Mouse (Mus musculus) B cell, adult 67 days (primary cell): Measurements from ENCODE around the gene Lrtm1. TPM values are rescaled to one million over a fixed set of nuclear protein-coding genes. Genes with fewer than 3 reads are reported as not detected.

Experiments used
- total RNA-seq, 2 experiments: library from RNA; stranded (reverse); gene quantifications; 4 replicates each; pipeline ENCODE4 v1.2.4; 2023

Lrtm1 gene
- not detected for total RNA-seq

DNA sequence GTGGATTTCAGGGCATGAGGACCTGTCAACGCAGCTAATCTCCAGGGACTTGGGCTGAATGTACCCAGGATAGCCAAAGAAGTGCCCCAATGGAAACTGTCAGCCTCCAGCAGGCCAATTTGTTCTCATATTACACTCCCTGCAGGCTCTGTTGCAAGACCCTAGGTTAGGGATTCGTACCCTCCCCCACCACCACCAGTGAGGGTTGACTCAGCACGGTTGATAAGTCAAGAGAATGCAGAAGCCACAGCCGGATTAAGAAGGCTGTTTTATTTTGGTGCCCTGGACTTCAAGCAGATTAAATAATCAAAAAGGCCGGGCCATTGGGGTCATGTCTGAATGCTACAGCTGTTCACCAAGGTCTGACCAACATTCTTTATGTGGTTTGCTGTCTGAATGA, at the start of gene Lrtm1:
Gene Lrtm1 (plus strand): TSS at position 326 of the 400 bp plus-strand sequence.

